Mouse (Mus musculus) megakaryocyte-erythroid progenitor cell, adult 5-6 weeks (primary cell): ENCODE data around the gene Rab40c. TPM values are rescaled to one million over a fixed set of nuclear protein-coding genes. Genes with fewer than 3 reads are reported as not detected.
A peak's percentile ranks its signal among the peaks of the same experiment; 100 is the strongest.

Source experiments
- ATAC-seq: replicated peaks from 2 replicates; pipeline ENCODE4 v1.8.0; 2016; ENCODE audit warnings: mild to moderate bottlenecking, inconsistent platforms; ENCODE audit not compliant: severe bottlenecking, poor library complexity, low FRiP score, low TSS enrichment
- total RNA-seq, 2 experiments: library from RNA; stranded (forward) in 1 of 2; stranded (reverse) in 1 of 2; fragments of 200-1000, 215-1000 nt in 1 of 2; fragments of >200 nt in 1 of 2; fragmentation: Nextera tagmentation in 1 of 2; gene quantifications; 2 replicates each; pipeline ENCODE4 v1.2.3; 2014 to 2017

Rab40c gene
- total RNA-seq, 2 experiments from 2014 or later, result 2.4 to 7.9 TPM

DNA sequence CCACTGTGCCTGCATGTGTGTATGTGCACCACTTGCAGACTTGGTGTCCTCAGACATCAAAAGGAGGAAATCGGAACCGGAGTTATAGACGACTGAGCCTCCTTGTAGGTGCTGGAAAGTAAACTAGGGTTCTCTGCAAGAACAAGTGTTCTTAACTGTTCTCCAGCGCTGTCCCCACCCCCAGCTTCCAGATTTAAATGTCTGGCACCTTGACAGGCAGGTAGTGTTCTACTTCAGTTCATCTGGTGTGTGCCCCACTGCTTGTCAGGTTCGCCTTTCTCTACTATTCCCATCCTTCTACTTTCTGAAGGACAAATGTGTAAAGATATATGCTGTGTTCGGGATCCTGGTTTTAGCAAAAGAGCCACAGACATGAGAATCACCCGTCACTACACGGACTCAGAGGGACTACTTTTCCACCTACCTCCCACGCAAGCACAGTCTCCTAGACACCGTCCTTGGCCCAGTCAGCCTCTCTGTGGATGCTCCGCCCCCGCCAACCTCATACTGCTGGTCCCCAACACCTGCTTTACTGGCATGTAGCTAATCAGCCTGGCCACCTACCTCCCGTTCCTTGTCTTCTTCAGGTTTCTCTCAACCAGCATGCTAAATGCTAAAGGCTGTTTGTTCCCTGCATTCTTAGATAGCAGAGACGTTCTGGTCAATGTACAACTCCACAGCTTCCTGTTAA lies 6.2 kb downstream of the Rab40c start:
- ATAC-seq, result no peak

DNA sequence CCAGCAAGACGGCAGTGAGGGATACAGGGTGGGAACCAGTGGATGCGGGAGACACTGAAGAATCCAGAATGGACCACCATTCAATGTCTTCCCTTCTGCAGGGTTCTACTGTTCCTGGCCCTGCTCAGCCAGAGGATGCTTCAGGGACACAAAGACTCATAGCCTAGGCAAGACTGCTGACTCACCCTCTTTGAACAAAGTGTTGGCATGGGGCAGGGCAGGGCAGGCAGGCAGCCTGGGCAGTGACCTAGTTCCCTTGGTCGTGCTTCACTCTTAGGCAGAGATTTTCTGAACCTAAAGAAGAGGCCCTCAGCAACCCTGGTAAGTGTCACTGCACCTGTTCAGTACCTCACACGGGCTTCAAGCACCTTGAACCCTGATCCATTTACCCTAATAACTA lies 7.7 kb downstream of the Rab40c start:
- no peak for ATAC-seq

DNA sequence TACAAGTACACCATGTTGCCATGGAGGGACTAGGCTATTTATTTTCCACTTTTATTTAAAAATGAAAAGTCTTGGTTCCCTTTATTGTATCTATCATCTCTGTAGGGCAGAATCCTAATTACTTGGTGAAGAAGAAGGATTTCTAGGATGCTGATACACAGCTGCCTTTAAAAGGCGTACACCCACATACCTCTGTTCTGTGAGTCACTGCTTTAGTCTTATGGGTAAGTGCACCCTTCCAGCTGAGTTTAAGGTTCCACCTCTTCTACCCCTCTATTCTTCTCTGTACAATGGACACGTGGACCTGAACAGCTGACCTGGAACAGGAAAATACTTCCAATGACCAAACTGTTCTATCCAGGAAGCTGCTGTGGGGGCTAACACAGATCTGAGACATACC lies 11.9 kb downstream of the Rab40c start:
- ATAC-seq, result no peak

DNA sequence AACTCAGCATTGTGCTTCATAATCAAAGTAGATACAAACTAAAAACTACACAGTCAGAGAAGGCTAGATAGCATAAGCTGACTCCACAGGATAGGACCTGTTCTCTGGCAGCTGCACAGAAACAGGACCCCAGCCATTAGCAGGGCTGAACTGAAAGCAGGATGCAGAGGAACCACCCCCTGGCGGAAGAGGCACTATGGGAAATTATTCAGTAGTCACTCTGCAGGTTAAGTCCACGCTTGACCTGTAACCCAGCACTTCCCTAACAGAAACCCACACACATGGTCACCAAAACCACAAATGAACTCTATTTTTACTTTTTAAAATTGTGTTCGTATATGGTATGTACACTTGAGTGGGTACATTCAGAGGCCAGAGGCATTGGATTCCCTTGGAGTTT lies 16.5 kb downstream of the Rab40c start:
- ATAC-seq, result no peak

DNA sequence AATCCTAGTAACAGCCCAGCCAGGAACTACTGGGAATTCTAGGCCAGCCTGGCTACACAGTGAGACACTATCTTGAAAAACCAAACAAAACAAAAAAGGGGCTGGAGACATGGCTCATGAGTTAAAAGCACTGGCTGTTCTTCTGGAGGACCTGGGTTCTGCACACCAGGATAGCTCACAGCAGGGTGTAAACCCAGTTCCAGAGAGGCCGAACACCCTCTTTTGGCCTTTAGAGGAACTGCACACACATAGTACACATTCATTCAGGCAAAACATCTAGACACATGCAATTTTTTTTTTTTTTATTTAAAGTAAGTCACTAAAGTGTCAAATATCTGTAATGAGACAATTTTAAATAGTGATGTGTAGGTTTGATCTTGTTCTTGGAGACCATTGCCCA lies 19.3 kb downstream of the Rab40c start:
- ATAC-seq, result no peak

DNA sequence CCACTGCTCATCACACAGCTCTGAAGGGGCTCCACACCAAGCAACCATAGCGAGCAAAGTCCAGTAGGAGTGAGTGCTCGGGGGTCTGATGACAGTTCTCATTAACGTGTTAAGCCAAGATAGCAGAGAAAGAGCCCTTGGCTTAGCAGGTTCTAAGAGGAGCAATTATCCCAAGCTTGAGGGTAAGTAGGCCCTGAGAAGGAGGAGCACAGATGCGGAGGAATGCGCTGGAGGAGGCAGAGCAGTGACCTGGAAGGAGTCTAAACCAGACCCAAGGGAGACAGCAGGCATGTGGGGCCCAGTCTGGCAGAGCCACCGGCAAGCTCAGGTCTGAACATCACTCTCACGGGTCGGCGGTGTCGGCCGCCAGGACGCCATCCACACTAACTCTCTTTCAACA lies 23.6 kb downstream of the Rab40c start:
- ATAC-seq, result no peak

DNA sequence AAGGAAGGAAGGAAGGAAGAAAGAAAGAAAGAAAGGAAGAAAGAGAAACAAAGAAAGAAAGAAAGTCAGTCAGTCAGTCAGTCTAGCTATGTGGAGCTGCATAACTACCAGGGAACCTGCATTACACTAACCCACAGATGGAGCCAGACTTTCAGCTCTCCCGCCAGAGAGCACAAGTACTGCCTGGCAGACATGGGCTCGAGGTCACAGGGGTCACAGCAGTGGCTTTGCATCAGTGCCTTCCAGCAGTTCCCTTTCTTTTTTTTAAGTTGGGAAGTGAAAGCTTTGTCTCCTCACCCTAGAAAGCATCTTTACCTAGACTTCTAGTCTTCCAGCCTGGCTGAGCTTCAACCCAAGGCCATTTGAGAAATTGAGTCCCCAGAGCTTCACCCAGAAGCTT lies 24.1 kb downstream of the Rab40c start:
- no peak for ATAC-seq

DNA sequence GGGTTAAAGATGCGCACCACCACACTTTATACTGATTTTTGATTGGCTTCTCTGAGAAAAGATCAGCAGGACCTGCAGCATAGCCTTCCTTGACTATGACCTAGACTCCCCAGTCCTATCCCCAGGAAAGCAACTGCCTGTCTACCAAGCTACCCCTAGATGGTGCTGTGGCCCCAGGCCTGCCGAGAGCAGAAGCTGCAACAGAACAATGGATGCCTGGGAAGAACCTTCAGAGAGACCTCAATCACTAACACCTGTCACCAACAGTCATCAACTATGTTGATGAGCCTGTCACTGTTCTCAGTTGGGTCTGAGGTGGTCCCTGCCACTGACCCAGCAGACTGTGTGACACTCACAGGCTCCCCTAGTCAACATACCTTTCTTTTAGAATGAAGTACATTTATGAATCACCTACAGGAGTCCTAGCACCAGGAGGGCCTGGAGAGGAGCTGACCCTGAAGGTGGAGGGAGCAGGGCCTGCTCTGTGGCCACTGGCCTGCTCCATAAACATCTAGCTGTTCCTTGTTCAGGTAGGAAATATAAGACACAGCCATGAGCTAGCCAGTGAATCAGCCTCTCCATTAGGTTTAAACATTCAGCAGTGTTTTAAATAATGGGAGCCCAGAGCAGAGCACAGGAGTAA lies 25.4 kb downstream of the Rab40c start:
- ATAC-seq, result peak; percentile 90

DNA sequence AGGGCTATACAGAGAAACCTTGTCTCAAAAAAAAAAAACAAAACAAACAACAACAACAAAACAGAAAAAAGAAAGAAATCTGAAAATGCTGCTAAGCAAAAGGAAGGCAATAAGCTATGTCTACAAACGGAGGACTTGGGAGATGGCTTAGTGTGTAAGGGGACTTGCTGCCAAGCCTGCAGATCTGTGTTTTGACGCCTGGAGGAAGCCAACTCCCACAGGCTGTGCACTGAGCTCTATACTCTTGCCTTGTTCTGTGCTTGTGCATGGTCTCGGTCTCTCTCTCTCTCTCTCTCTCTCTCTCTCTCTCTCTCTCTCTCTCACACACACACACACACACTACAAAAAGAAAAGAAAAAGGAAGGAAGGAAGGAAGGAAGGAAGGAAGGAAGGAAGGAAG lies 30.7 kb downstream of the Rab40c start:
- ATAC-seq, result no peak

DNA sequence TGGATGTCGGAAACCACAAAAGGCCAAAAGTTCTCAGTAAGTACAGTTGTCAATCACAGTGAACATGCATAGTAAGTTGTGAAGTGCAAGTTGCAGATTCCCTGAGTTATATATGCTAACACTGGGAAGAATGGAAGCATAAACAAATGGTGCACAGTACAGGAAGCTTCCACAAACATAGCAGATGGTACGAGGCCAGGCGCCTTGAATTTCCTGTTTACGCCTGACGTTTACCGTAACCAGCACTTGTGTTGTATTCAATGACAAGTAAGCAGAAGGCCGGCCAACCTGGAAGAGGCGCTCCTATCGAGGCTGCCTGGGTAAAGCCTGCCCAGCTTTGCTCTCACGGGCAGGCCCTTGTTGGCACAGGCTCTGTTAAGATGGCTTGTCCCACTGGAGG lies 32.1 kb downstream of the Rab40c start:
- ATAC-seq, result no peak

DNA sequence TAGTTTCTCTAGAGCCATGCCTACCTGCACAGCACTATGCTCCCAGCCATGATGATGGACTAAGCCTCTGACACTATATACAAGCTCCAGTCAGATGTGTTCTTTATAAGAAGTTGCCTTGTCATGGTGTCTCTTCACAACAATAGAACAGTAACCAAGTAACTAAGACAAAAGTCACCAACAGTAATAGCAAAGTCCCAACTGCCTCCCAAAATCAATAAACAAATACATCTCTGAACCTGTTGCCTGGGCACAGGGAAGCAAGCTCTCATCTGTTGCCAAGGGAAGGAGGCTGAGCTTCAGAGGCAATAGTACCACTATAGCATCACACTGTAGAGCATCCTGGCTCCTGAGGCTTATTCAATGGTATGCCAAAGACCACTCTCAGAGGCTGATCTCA lies 32.7 kb downstream of the Rab40c start:
- ATAC-seq, result no peak

DNA sequence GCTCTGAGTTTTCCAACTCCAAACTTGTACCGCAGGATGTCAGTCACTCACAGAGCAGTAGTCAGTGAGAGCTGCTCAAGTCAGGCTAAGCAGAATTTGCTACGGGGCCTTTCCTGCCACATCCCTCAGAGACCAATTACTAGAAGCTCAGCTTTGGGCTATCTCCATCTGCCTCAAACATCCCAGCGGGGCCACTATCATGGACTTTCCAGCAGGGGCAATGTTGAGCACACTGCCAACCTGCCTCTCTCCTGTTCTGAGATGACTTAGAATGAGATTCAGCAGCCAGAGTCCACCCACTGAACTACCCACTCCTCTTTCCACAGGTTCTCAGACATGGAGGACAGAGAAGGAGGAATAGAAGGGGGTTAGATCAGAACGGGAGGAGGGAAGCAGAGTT lies 33.9 kb downstream of the Rab40c start:
- peak; percentile 54 for ATAC-seq

DNA sequence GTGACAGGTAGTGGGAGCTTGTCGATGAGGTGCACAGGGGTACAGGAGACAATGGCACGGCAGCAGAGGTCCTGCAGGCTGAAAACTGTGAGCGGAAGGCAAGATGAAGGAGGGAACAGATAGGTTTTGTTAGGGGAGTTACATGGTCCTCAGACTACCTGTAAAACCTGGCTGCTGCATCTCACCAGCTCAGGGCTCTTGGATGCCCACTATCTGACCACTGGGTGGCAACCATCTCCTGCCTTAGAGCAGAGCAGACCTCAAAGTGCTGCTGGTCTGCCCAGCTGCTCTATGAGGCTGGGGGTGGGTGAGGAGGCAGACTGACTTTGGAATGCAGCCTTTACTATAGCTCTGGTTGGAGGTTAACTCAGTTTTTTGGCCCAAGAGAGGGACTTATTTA lies 35.7 kb downstream of the Rab40c start:
- no peak for ATAC-seq

DNA sequence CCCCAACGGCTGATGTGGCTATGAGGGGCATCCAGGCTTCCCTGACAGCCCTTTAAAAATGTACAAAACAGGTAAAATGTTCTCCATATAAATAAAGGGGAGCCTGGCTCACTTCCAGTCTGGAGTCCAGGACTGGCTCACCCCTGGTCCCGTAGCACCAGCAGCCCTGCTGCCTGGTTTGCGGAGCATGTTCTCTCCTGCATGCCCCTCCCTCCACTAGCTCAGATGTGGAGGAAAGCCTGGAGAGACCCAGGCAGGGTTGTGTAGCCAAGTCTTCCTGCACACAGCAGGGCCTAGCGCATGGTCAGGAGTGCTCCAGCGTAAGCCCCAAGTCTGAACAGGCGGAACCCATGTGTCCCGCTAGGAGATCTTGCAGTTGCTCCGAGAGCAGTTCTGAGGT lies 36.3 kb downstream of the Rab40c start:
- no peak for ATAC-seq

DNA sequence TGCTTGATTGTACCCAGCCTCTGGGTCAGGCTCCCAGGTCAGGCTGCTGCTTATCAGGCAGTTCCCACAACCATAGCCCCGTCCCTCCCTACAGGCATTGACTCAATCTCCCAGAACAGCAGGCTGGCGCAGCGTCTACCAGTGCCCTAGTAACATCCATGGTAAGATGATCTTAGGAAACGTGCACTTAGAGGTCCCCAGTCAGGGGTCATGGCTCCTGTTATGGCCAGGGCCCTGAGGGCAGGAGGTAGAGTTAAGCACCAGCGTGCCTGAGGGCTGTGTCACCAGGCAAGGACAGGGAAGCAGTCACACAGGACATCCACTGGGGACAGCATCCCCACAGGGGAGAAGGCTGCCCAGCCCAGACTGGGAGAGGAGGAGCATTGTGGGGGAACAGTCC lies 37.2 kb downstream of the Rab40c start:
- ATAC-seq, result peak; percentile 43; the same call in 1 of the 2 replicates

DNA sequence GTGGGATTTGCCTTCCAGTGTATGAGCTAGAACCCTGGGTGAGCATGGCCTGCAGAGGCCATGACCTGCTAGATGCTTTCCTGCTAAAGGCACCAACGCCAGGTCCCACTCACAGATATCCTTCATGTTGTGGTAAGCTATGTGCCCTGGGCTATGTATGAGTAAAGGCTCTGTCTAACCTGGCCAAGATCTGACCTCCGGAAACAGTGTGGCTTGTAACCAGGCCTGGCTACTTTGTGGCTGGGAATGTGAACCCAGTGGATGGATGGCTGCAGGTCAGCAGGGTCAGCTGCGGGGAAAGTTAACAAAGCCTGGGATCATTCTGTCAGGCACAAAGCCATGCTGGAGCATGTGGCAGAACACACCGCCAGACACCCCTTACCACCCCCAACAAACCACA lies 37.8 kb downstream of the Rab40c start:
- no peak for ATAC-seq

DNA sequence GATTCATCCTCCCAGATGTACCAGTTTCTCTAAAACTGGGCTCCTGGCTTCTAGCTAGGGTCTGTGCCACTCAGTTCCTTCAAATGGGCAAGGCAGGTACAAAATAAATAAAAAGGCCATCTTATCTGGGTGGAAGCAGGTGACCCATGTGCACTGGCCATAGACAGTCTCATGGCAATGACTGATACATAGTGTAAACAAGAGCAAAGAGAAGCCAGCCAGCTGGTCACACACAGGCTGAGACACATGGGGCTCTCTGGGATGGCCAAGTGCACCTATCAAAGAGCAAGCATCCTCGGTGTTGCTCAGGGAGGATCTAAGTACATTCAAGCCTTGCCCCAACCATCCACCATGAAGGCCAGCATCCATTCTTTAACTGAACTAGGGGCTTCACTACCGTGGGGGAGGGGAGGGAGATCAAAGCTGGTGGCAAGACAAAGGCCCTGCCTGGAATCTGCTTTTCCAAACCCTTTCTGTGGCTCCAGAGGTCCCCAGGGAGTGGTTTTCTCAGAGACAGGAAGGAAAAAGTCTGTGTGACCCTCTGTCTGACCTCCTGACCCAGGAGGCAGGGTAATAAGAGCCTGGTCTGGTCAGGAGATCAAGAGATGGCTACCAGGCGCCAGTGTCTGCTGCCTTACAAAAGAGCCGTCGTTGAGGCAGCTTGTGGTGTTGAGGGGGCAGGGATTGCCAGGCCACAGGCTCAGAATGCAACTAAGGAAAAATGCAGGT lies 38.5 kb downstream of the Rab40c start:
- ATAC-seq, result no peak

DNA sequence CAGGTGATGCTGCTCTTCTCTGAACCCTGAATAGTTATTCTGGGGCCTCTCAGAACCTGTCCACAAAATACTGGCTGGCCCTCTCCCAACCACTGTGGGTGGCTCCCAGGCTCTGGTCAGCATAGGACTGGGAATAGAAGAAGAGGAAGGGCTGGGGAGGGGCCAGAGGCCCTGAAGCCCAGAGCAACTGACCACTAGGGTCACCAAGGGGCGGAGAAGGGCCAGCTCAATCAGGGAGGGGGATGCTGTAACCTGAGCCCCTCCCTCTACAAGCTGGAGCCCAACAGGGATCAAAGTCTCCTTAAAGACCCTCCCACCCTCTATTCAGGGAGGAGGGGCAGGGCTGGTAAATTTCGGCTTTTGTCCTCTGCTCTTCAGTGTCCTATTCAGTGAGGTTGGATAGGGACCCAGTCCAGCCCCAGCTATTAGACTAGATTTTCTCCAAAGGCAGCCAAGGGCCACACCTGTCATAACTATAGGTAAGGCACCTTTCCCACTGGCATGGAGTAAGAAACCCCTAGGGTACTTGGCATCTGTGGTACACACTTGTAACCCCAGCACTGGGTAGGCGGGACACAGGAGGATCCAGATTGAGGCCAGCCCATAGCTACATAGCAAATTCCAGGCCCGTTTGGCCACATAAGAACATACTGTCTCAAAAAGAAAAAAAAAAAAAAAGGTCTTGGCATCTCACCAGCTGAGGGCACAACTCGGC lies 39.2 kb downstream of the Rab40c start, which contains the start of gene Wfikkn1:
Wfikkn1 (minus strand) TSS at position 663 of the 715 bp plus-strand sequence.
- no peak for ATAC-seq

DNA sequence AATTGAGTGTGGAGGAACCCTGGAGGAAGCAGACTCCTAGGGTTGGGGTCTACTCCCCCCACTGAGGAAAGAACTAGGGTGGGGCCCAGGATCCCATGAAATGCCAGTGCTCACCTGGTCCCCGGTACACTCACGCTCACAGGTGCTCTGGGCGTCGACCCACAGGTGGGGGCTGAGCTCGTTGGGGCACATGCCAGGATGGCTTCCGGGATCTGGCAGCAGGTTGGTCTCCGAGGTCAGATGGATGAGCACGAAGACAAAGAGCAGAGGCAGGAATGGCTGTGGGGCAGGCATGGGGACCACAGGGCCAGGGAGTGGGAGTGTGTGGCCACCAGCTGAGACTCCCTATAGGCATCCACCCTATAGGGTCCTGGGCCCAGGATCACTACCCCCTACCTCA lies 39.8 kb downstream of the Rab40c start:
- no peak for ATAC-seq

DNA sequence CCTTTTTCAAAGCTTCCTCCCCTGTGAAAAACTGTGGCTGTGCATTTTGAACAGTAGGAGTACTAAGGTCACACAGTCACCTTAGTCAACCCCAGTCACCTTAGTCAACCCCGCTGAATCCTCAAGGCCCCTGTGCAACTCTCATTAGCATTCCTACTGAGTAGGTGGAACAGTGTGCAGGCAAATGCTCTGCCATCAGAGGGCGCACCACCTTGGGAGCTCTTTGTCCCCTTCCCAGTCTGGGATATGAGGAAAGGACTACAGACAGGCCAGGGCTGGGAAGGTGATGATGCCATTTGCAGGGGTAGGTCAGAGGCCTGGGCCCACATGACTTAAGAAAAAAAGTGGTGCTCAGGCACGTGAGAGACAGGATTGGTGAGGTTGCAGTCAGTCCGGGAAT lies 40.3 kb downstream of the Rab40c start:
- no peak for ATAC-seq
